Mouse (Mus musculus): Measurements from ENCODE around the gene Shd. TPM values are rescaled to one million over a fixed set of nuclear protein-coding genes. Genes with fewer than 3 reads are reported as not detected.

The Shd gene
- polyA plus RNA-seq, 1 experiment = 1.6 TPM

DNA sequence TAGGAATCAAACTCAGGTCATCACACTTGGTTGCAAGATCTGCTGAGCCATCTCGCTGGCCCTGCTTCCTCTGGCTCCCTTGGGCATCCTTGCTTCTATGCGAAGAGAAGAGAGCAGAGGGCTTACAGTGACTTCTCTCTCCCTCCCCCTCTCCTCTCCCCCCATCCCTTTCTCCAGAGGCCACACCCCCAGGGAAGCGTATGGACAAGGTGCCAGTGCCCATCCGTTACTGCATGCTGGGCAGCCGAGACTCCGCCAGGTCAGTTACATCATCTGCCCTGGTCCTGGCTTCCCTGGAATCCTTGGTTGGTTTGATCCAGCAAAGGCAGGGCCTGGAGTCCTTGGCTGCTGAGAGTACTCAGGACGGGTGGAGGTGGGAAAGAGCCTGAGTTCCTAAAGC lies 41.2 kb downstream of the Shd start:
- TF ChIP-seq POLR2A (IDR thresholded peaks at IDR 0.05; ENCODE audit: borderline replicate concordance, control insufficient read depth, low read depth, low read length) = no peak
- 86% methylated on average over 7 of the region's 7 CpGs for WGBS
- Histone ChIP-seq H3K4me1 (ENCODE audit: control insufficient read depth, insufficient read depth, low read length) (peaks cover 3% of the 10 kb centered on the region; the same call in 1 of the 2 replicates), H3K4me3 (replicated peaks; ENCODE audit: control insufficient read depth, low read depth, low read length) (no peak overlapping the region), H3K27ac (ENCODE audit: control insufficient read depth, insufficient read depth, low read depth, low read length, poor library complexity) (no peak overlapping the region)

DNA sequence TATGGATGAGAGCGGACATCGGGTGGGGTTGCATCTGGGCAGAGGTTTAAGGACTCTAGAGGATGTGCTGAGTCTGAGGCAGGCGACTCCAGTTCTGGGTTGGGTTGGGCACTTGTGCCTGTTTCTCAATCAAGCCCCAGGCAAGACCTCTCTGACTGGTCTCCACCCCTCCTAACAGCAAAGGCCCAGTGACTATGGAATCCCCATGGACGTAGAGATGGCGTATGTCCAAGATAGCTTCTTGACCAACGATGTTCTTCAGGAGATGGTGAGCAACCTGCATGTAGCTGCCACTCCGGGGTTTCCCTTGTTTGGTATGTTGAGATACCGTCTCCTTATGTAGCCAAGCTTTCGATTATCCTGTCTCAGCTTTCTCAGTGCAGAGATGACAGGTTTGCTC lies 45.0 kb downstream of the Shd start:
- WGBS = 91% methylated on average over 9 of the region's 9 CpGs
- TF ChIP-seq CTCF (IDR thresholded peaks at IDR 0.05; ENCODE audit: control insufficient read depth, insufficient read depth, low read length) (no peak), POLR2A (IDR thresholded peaks at IDR 0.05; ENCODE audit: borderline replicate concordance, control insufficient read depth, low read depth, low read length) (no peak)
- H3K4me1 ChIP-seq (ENCODE audit: control insufficient read depth, insufficient read depth, low read length) = peaks cover 4% of the 10 kb centered on the region
- H3K27ac ChIP-seq (ENCODE audit: control insufficient read depth, insufficient read depth, low read depth, low read length, poor library complexity) = no peak overlapping the region
- no peak overlapping the region for H3K4me3 ChIP-seq (replicated peaks; ENCODE audit: control insufficient read depth, low read depth, low read length)

DNA sequence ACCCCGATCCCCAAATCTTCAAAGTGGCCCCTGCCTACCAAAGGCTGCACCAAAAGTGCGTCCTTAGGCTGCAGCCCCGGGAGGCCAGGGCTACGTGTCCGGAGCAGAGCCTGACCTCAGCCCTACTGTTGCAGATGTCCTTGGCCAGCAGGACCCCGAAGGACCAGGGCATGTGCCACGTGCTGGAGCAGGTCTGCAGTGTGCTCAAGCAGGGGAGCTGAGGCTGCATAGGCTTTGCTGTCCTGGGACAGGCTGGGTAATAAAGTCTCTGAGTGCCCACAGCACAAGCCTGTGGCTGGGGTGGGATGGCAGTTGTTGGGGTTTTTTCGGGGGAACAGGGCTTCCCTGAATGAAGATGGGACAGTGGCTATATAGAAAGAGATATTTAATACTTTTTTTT lies 46.1 kb downstream of the Shd start:
- Histone ChIP-seq H3K4me1 (ENCODE audit: control insufficient read depth, insufficient read depth, low read length) (peaks cover 2% of the 10 kb centered on the region), H3K27ac (ENCODE audit: control insufficient read depth, insufficient read depth, low read depth, low read length, poor library complexity) (no peak overlapping the region), H3K4me3 (replicated peaks; ENCODE audit: control insufficient read depth, low read depth, low read length) (no peak overlapping the region)
- TF ChIP-seq CTCF (IDR thresholded peaks at IDR 0.05; ENCODE audit: control insufficient read depth, insufficient read depth, low read length) (no peak), POLR2A (IDR thresholded peaks at IDR 0.05; ENCODE audit: borderline replicate concordance, control insufficient read depth, low read depth, low read length) (no peak)
- WGBS = 89% methylated on average over 8 of the region's 8 CpGs

DNA sequence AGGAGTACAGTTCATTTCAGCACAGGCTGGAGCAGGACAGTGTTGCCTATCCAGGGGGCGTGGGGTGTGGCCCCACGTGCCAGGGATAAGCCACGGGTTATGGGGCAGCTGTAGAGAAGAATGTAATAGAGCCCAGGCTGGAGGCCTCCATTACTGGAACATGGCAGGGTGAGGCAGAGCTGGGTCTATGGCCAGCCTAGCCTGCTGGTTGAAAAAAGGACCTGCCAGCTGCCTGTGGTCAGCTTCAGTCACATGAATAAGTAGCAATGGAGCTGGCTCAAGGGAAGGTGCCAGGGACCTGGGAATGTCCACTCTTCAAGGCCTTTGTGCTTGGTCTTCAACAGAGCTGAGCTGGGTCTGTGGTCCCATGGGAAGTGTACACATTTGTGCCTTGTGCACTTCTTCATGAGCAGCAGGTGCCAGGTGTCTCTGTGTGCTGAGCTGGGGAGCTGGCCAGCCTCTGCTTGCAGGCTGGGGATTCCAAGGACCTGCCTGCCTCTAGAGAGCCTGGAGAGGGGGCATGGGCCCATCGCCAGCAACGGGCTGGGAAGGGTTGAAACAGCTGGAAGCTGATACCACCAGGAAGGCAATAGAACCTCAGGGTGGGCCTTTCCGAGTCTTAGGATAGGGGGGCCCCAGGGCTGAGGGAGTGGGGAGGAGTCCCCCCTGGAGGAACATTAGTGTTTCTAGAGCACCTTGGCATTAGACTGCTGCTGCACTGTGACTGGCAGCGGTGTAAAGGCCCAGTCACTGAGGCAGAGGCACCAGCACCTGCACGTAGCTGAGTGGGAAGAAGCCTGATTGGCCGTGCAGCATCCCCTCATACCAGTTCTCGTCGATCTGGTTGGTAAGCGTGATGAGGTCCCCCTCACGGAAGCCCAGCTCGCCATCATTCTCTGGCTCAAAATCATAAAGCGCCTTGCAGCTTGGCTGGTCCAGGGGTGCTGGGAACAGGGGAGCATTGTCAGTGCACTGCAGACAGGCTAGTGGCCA lies 46.8 kb downstream of the Shd start:
- Histone ChIP-seq H3K4me3 (replicated peaks; ENCODE audit: control insufficient read depth, low read depth, low read length) (no peak overlapping the region), H3K4me1 (ENCODE audit: control insufficient read depth, insufficient read depth, low read length) (peaks cover 5% of the 10 kb centered on the region), H3K27ac (ENCODE audit: control insufficient read depth, insufficient read depth, low read depth, low read length, poor library complexity) (no peak overlapping the region)
- no peak for TF ChIP-seq POLR2A (IDR thresholded peaks at IDR 0.05; ENCODE audit: borderline replicate concordance, control insufficient read depth, low read depth, low read length)
- TF ChIP-seq CTCF (IDR thresholded peaks at IDR 0.05; ENCODE audit: control insufficient read depth, insufficient read depth, low read length) = no peak
- WGBS = 89% methylated on average over 15 of the region's 15 CpGs

DNA sequence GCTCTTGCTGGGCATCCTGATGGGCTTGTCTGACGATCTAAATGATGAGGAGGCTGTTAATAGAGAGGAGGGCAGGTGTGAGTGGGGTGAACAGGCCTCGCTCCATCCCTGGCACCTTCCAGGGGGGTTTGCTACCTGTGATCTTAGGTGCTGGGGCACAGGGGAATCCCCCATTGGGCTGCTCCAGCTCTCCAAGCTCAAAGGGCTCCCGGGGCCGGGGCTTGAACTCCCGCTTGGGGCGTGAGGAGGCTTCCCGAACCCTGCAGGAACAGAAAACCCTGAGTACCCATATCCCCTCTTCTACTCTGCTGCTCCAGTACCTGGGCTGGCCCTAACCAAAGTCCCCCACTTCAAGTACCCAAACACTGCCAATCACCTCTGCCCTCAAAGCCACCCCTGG lies 47.6 kb downstream of the Shd start:
- Histone ChIP-seq H3K4me1 (ENCODE audit: control insufficient read depth, insufficient read depth, low read length) (peaks cover 9% of the 10 kb centered on the region), H3K4me3 (replicated peaks; ENCODE audit: control insufficient read depth, low read depth, low read length) (no peak overlapping the region), H3K27ac (ENCODE audit: control insufficient read depth, insufficient read depth, low read depth, low read length, poor library complexity) (no peak overlapping the region)
- WGBS = 92% methylated on average over 7 of the region's 7 CpGs
- TF ChIP-seq CTCF (IDR thresholded peaks at IDR 0.05; ENCODE audit: control insufficient read depth, insufficient read depth, low read length) (no peak), POLR2A (IDR thresholded peaks at IDR 0.05; ENCODE audit: borderline replicate concordance, control insufficient read depth, low read depth, low read length) (no peak)

DNA sequence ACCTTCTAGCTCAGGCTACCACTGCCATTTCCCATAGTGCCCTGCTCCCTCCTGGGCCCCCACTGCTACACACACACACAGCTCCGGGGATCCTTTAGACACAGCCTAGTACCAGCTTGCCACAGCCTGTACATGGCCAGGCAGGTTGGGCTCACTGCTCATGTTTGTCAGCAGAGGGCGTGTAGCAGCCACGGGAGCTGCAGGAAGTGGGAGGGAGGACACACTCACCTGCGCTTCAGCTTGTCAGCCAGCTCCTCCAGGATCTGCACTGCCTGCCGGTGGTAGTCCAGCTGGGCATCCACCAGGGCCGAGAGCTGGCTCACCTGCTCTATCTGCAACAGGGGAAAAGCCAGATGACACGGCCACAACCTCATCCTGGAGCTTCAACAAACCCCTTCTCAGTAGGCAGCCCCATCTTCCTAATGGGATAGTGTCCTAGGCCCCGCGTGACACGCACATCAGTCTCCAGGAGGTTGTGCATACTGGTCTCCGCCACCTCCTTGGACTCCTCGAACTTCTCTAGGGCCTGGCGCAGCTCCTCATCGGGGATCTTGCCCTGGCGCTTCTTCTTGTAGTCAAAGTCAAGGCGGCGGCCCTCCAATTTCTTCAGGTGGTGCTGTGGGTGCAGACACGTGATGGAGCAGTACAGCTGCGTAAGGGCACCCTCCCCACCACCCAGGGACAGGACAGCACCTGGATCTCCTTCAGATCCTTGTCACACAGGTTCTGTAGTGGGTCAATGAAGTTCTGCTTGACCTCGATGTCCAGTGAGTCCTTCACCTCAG lies 48.3 kb downstream of the Shd start:
- WGBS = 72% methylated on average over 20 of the region's 20 CpGs
- Histone ChIP-seq H3K27ac (ENCODE audit: control insufficient read depth, insufficient read depth, low read depth, low read length, poor library complexity) (no peak overlapping the region), H3K4me1 (ENCODE audit: control insufficient read depth, insufficient read depth, low read length) (peaks cover 13% of the 10 kb centered on the region), H3K4me3 (replicated peaks; ENCODE audit: control insufficient read depth, low read depth, low read length) (no peak overlapping the region)
- no peak for TF ChIP-seq POLR2A (IDR thresholded peaks at IDR 0.05; ENCODE audit: borderline replicate concordance, control insufficient read depth, low read depth, low read length)
- TF ChIP-seq CTCF (IDR thresholded peaks at IDR 0.05; ENCODE audit: control insufficient read depth, insufficient read depth, low read length) = peak; percentile 76

DNA sequence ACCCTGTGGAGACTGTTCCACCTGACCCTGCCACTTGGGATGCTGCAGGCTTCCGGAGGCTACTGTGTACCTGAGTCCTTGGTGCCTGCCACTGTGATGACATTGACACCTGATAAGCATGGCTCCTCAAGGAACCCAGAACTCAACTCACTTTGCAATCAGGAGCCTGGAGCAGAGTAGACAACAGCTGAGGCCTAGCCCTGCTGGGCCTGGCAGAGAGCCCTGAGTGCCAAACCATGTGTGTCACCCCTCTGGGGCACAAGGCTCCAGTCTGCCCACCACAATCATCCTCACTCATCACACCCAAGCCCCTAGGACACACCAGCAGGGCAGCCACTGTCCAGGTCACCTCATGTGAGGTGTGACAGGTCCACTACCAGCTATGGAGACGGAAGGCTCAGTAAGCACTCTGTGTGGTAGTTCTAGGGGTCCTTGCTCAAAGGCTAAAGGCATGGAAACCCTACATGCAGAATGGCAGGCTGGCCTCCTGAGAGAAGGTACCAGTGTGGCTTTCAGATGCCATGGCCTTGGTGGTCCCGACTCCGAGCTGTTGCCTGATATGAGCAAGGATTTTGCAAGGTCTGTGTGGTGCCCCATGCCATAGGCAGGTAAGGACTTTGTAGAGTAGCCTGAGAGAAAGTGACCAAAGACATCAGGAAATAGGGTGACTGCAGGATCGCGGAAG lies 50.3 kb downstream of the Shd start:
- Histone ChIP-seq H3K27ac (ENCODE audit: control insufficient read depth, insufficient read depth, low read depth, low read length, poor library complexity) (no peak overlapping the region), H3K4me3 (replicated peaks; ENCODE audit: control insufficient read depth, low read depth, low read length) (no peak overlapping the region), H3K4me1 (ENCODE audit: control insufficient read depth, insufficient read depth, low read length) (peaks cover 19% of the 10 kb centered on the region)
- WGBS = 75% methylated on average over 6 of the region's 6 CpGs
- TF ChIP-seq CTCF (IDR thresholded peaks at IDR 0.05; ENCODE audit: control insufficient read depth, insufficient read depth, low read length) = no peak
- no peak for TF ChIP-seq POLR2A (IDR thresholded peaks at IDR 0.05; ENCODE audit: borderline replicate concordance, control insufficient read depth, low read depth, low read length)
